Mouse (Mus musculus): ENCODE data around the gene Arcn1. TPM values are rescaled to one million over a fixed set of nuclear protein-coding genes. Genes with fewer than 3 reads are reported as not detected.

Arcn1 gene
- total RNA-seq, 2 experiments from 2014 or later = 102 to 109 TPM

- DNase-seq (ENCODE audit: low spot score in 2 of 2) = peak; percentile 52 to 55
These were observed 75.7 kb downstream of the Arcn1 start for GRCm38 (mm10) chr9:44691671-44692520.

Other genes with a start within 250 kb of the Arcn1 start
- not detected for gene Cxcr5, start 206.0 kb downstream of the Arcn1 start, total RNA-seq (2021)
- 100 to 1,000 TPM; 107 TPM for gene Ddx6, start 163.0 kb downstream of the Arcn1 start, total RNA-seq (2021)
- gene Treh, start 94.6 kb downstream of the Arcn1 start, total RNA-seq (2021) = not detected
- gene Phldb1, start 32.6 kb downstream of the Arcn1 start, total RNA-seq (2021) = 10 to 100 TPM; 98.3 to 98.6 TPM
- gene Ift46, start 63 bp upstream of the Arcn1 start, total RNA-seq (2021) = 10 to 100 TPM; 74.9 to 88.5 TPM
- 10 to 100 TPM; 43.1 to 43.4 TPM for gene Tmem25, start 31.5 kb upstream of the Arcn1 start, total RNA-seq (2021)
- gene Ttc36, start 35.2 kb upstream of the Arcn1 start, total RNA-seq (2021) = 1 to 10 TPM; 1.3 to 1.5 TPM
- gene Kmt2a, start 113.5 kb upstream of the Arcn1 start, total RNA-seq (2021) = 10 to 100 TPM; 47.5 to 50.0 TPM
- 100 to 1,000 TPM; 394 to 409 TPM for gene Atp5l, start 152.9 kb upstream of the Arcn1 start, total RNA-seq (2021)
- gene Ube4a, start 197.8 kb upstream of the Arcn1 start, total RNA-seq (2021) = 10 to 100 TPM; 90.6 to 91.6 TPM
- not detected for gene Cd3g, start 212.6 kb upstream of the Arcn1 start, total RNA-seq (2021)
- not detected for gene Cd3d, start 213.9 kb upstream of the Arcn1 start, total RNA-seq (2021)
- not detected for gene Cd3e, start 241.8 kb upstream of the Arcn1 start, total RNA-seq (2021)

Measured in layer of hippocampus, postnatal 14 days (tissue).